Mouse (Mus musculus): ENCODE data around the gene Ccdc136.

- TF ChIP-seq HCFC1 (IDR thresholded peaks at IDR 0.05; ENCODE audit: borderline replicate concordance, insufficient read depth, low read length): no peak
- no peak for TF ChIP-seq CHD2 (IDR thresholded peaks at IDR 0.05; ENCODE audit: low read depth, low read length)
- TF ChIP-seq MAFK (IDR thresholded peaks at IDR 0.05; ENCODE audit: insufficient read depth, low read depth, low read length): no peak
- TF ChIP-seq ZC3H11A (IDR thresholded peaks at IDR 0.05; ENCODE audit: borderline replicate concordance, low read depth, low read length): no peak
Observed at GRCm38 (mm10) chr6:29362246-29363128, 33.6 kb upstream of the Ccdc136 start.

Measured in ES-E14 (cell line).